In the genomic region with DNA sequence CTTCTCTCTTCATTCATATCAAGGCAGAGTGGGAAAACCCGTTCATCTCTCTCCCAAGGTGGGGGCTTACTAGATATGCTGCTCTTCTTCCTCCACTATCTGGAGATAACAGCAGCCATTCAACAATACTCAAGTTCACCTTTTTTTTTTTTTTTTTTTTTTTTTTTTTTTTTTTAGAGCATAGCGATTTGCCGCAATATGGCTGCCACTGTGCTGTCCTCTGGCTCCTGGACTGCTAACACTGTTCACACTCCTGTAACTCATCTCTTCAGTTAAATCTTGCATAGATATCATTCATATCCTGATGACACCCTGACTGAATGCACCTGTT, we compare ENCODE assay signal across 22 mouse cellular contexts. TPM values are rescaled to one million over a fixed set of nuclear protein-coding genes. Genes with fewer than 3 reads are reported as not detected.
A peak's percentile ranks its signal among the peaks of the same experiment; 100 is the strongest.
DNase-seq lines count a peak whose midpoint lies in the region; TF ChIP-seq lines count a peak whose summit lies in the region.
"Had no signal": no experiment of that assay in that cellular context is flagged by ENCODE, and none has a peak within 500 bp of the region (broad histone marks: within the 10 kb centered on the region; RNA-seq: fewer than 3 reads in every experiment).

No protein-coding gene starts in this region.

- DNase-seq in CH12.LX (ENCODE audit: extremely low read depth), result no peak
- no peak for DNase-seq in ES-E14 (ENCODE audit: low read depth, low spot score)
- DNase-seq in frontal cortex, postnatal 25 days (ENCODE audit: low spot score in 2 of 2), result no peak
- no peak for DNase-seq in lung, postnatal 10 days
- DNase-seq: adrenal gland, adult 2 months; adrenal gland, adult 8-10 months; adrenal gland, postnatal 10 days; adrenal gland, postnatal 14 days; adrenal gland, postnatal 25 days; adrenal gland, postnatal 36 days; B cell, adult 2 months; cerebellum, adult 11 months; cerebellum, adult 11-12 months; cerebellum, adult 18-20 months; cerebellum, adult 2 months; cerebellum, adult 8-10 months had no signal

- no peaks in the 10 kb centered on the region for H3K27me3 ChIP-seq in CH12.LX (replicated peaks)
- H3K27me3 ChIP-seq: Patski had no signal

- peak overlapping the region; percentile 18; the same call in 1 of the 2 replicates for H3K27ac ChIP-seq in CH12.LX (ENCODE audit: insufficient read depth, low read depth)
- no peak overlapping the region for H3K27ac ChIP-seq in ES-E14 (ENCODE audit: insufficient read depth, low read depth, low read length, poor library complexity, severe bottlenecking)

- in situ Hi-C loops in CH12.LX (cut with MboI; ENCODE audit: low pct_ligation_motif_present, low pct_unique_long_range_greater_than_20kb, low sequenced_read_pairs), result no loop called here
- in situ Hi-C loops in ES-E14 (cut with MboI; ENCODE audit: low sequenced_read_pairs in 2 of 2, unreplicated experiment in 2 of 2), result no loop called here

- no peaks in the 10 kb centered on the region for H3K9me3 ChIP-seq in CH12.LX (replicated peaks; ENCODE audit: low read length)
- H3K9me3 ChIP-seq in ES-E14 (ENCODE audit: control insufficient read depth, insufficient read depth, low read depth, low read length), result no peaks in the 10 kb centered on the region

- H3K4me3 ChIP-seq in CH12.LX (replicated peaks in 1 of 3; ENCODE audit: low read depth in 2 of 3, low read length in 2 of 3, poor library complexity in 1 of 3) (no peak overlapping the region), ES-E14 (ENCODE audit: insufficient read depth in 1 of 2, low read depth in 1 of 2, low read length in 2 of 2, poor library complexity in 1 of 2, severe bottlenecking in 1 of 2) (no peak overlapping the region)

- H3K79me2 ChIP-seq in CH12.LX (replicated peaks; ENCODE audit: control insufficient read depth, extremely low read depth, insufficient read depth, poor library complexity, severe bottlenecking), result no peaks in the 10 kb centered on the region

- dilution Hi-C loops in CH12.LX (cut with MboI; ENCODE audit: extremely low pct_ligation_motif_present, extremely low pct_unique_long_range_greater_than_20kb, low sequenced_read_pairs), result no loop called here

- H3K9ac ChIP-seq in CH12.LX (ENCODE audit: insufficient read depth, low read depth) (no peak overlapping the region), ES-E14 (ENCODE audit: insufficient read depth, low read depth, low read length, poor library complexity, severe bottlenecking) (no peak overlapping the region)

- H3K36me3 ChIP-seq in CH12.LX (replicated peaks in 1 of 2; ENCODE audit: control insufficient read depth in 1 of 2, insufficient read depth in 1 of 2, low read length in 1 of 2), result no peaks in the 10 kb centered on the region
- no peaks in the 10 kb centered on the region for H3K36me3 ChIP-seq in ES-E14 (ENCODE audit: control insufficient read depth, insufficient read depth, low read length, poor library complexity, severe bottlenecking)
- H3K36me3 ChIP-seq: G1E had no signal

- H3K4me2 ChIP-seq in CH12.LX (ENCODE audit: insufficient read depth, low read depth, poor library complexity, severe bottlenecking), result no peak overlapping the region

- no peak for TF ChIP-seq CTCF in CH12.LX (conservative IDR thresholded peaks at IDR 0.05 in 1 of 2, IDR thresholded peaks at IDR 0.05 in 1 of 2; ENCODE audit: low read depth in 2 of 2, low read length in 2 of 2)

- TF ChIP-seq RAD21 in CH12.LX (IDR thresholded peaks at IDR 0.05; ENCODE audit: low read depth, low read length), result no peak

- H3K4me1 ChIP-seq in CH12.LX (ENCODE audit: control insufficient read depth in 1 of 2, insufficient read depth in 2 of 2), result peaks cover 3 to 20% of the 10 kb centered on the region in 2 experiments; a peak in 3 of 4 replicates
- peaks cover 2 to 4% of the 10 kb centered on the region in 2 experiments; a peak in 3 of 4 replicates for H3K4me1 ChIP-seq in ES-E14 (ENCODE audit: control insufficient read depth in 2 of 2, insufficient read depth in 2 of 2, low read length in 2 of 2, poor library complexity in 1 of 2)

- no peak for TF ChIP-seq EP300 in CH12.LX (IDR thresholded peaks at IDR 0.05; ENCODE audit: low read length)

- no peak for TF ChIP-seq POLR2A in CH12.LX (IDR thresholded peaks at IDR 0.05; ENCODE audit: low read depth, low read length)

TF ChIP-seq in CH12.LX, 34 proteins besides CTCF, POLR2A, EP300 and RAD21:
- TF ChIP-seq ETS1 (conservative IDR thresholded peaks at IDR 0.05; ENCODE audit: low read depth, low read length) (no peak), ZNF384 (IDR thresholded peaks at IDR 0.05; ENCODE audit: low read depth, low read length) (peak; percentile 86), IRF4 (IDR thresholded peaks at IDR 0.05; ENCODE audit: low read depth, low read length) (no peak), CHD1 (IDR thresholded peaks at IDR 0.05; ENCODE audit: low read depth, low read length) (no peak)

TF ChIP-seq in ES-E14, 5 proteins besides CTCF, POLR2A, EP300 and RAD21:
- no peak for TF ChIP-seq MAFK (IDR thresholded peaks at IDR 0.05; ENCODE audit: insufficient read depth, low read depth, low read length)
- TF ChIP-seq ZNF384 (IDR thresholded peaks at IDR 0.05; ENCODE audit: low read depth, low read length), result peak; percentile 79

RNA-seq across cellular contexts. Expression of gene Plppr4, which starts 51.1 kb away (rescaled TPM):
- not detected in 2 replicates for total RNA-seq in CH12.LX (2012; rRNA removed)
- not detected in 2 replicates for total RNA-seq in CH12.LX (2014; rRNA removed)
- not detected in 2 replicates for polyA plus RNA-seq in CH12.LX (2012; ENCODE audit: insufficient read length, low read depth)
- not detected in 2 replicates for total RNA-seq in ES-E14 (2012; rRNA removed)
- total RNA-seq: MEL had no signal
- polyA plus RNA-seq: activated CD4-positive, CD25-positive, alpha-beta regulatory T cell, adult 4 months; C2C12; CD4-positive, CD25-positive, alpha-beta regulatory T cell, adult 4 months; G1E; Patski had no signal
